Mouse (Mus musculus) kidney, adult 2 months (tissue): ENCODE measurements around the gene Nt5c.

Experiments used
- CTCF ChIP-seq: fragments of 200-500 bp; conservative IDR thresholded peaks from 2 replicates; pipeline ENCODE4 v1.5.1; 2011; ENCODE audit warnings: low read depth, mild to moderate bottlenecking, control low read depth, low read length, moderate library complexity, mixed read lengths; ENCODE audit not compliant: insufficient read depth, insufficient read length
- POLR2A ChIP-seq: fragments of 200-500 bp; IDR thresholded peaks from one replicate; pipeline ENCODE4 v1.6.1; 2011; ENCODE audit warnings: low read depth, low read length, control low read depth

DNA sequence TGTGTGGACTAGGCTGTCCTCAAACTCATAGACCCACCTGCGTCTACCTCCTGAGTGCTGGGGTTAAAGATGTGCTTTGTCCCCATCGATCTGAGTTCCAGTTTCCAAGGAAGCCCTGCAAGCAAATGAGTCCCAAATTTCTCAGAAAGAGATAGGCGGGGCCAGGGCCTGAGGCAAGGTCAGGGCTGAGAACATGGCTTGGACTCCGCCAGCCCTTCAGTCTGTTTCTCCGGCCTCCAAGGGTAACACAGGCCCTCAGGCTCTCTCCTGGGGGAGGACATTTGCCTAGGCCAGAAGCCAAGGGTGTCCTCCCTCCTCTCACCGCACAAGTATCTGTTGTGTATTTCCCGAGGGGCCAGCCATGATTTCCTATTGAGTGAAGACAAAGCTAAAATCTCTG lies 19.5 kb downstream of the Nt5c start:
- TF ChIP-seq CTCF = no peak
- no peak for TF ChIP-seq POLR2A
